Mouse (Mus musculus) spleen, adult 2 months (tissue): ENCODE results near the gene Cacna2d3. TPM values are rescaled to one million over a fixed set of nuclear protein-coding genes. Genes with fewer than 3 reads are reported as not detected.

ENCODE experiments used
- DNase-seq, 2 experiments: peaks; one replicate each; pipeline versions ENCODE4 v3.0.0 to v3.0.0-alpha.2; 2012 to 2021; ENCODE audit warnings: low spot score in 2 of 2, low read depth in 1 of 2
- H3K27ac ChIP-seq: fragments of 200-500 bp; 2 replicates; pipeline ENCODE4 v1.5.1; 2012; ENCODE audit warnings: low read length, inconsistent platforms; ENCODE audit not compliant: insufficient read depth
- H3K27me3 ChIP-seq: fragments of 200-500 bp; 2 replicates; pipeline ENCODE4 v1.6.1; 2012; ENCODE audit warnings: mild to moderate bottlenecking, moderate library complexity, low read length, inconsistent platforms; ENCODE audit not compliant: control insufficient read depth, insufficient read depth
- H3K36me3 ChIP-seq: fragments of 200-500 bp; 2 replicates; pipeline ENCODE4 v1.6.1; 2012; ENCODE audit warnings: mild to moderate bottlenecking, low read length, inconsistent platforms; ENCODE audit not compliant: control insufficient read depth, insufficient read depth
- H3K4me1 ChIP-seq: fragments of 200-500 bp; 2 replicates; pipeline ENCODE4 v1.6.1; 2011; ENCODE audit warnings: inconsistent platforms; ENCODE audit not compliant: control insufficient read depth, insufficient read depth, insufficient read length
- H3K4me3 ChIP-seq: fragments of 200-500 bp; 2 replicates; pipeline ENCODE4 v1.5.1; 2011; ENCODE audit warnings: mild to moderate bottlenecking, inconsistent platforms; ENCODE audit not compliant: insufficient read depth, insufficient read length; ENCODE audit errors: extremely low read depth
- CTCF ChIP-seq: fragments of 200-500 bp; IDR thresholded peaks from 2 replicates; pipeline ENCODE4 v1.5.1; 2011; ENCODE audit warnings: mild to moderate bottlenecking, inconsistent platforms; ENCODE audit not compliant: insufficient read depth, insufficient read length, insufficient replicate concordance; ENCODE audit errors: extremely low read depth
- POLR2A ChIP-seq: fragments of 200-500 bp; IDR thresholded peaks from 2 replicates; pipeline ENCODE4 v1.6.1; 2011; ENCODE audit warnings: low read depth, low read length, inconsistent platforms
- WGBS: fragments of 180-500 bp; shearing (Covaris S2); methylation state at CpG from one replicate; pipeline ENCODE4 v1.1.7; 2018; 5-methylcytosine and 5-hydroxymethylcytosine counted together
- polyA plus RNA-seq: library from polyadenylated mRNA; depleted of rRNA; stranded (reverse); fragments of >200 nt; gene quantifications from 2 replicates; pipeline ENCODE4 v1.2.3, GENCODE M21; 2012

The Cacna2d3 gene
- polyA plus RNA-seq, 1 experiment = 0.19 TPM

DNA sequence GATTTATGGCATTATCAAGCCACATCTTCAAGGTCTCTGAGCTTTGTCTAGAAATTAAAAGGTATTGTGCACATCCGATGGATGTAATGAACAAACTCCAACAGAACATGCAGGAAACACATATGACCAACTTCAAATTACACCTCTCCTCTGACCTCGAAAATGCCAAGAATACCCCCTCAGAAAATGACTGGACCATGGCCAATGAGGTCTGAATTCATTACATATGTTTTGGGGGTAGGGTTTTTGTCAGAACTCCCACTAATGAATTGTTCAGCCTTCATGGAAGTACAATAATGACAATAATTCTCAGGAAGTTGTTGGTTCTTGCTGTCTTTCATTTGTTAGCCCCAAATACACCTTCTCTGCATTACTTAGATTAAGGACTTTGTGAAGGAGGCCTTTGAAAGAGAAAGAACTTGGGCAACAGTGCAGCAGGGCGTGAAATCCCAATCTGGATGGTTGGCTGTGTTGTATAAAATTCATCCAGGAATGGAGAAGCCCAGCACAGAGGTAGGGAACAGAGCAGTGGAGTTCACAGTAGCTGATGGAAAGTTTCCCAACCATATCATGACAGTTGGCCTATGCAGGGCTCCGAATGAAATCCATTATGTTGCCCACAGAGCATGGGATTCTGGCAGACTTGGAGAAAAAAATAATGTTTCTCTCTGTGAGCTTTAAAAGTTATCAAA lies 499.3 kb downstream of the Cacna2d3 start:
- no peaks in the 10 kb centered on the region for H3K27me3 ChIP-seq
- no peak overlapping the region for H3K4me3 ChIP-seq
- 73% methylated on average over 4 of the region's 4 CpGs for WGBS
- no peaks in the 10 kb centered on the region for H3K36me3 ChIP-seq
- no peak for TF ChIP-seq CTCF
- TF ChIP-seq POLR2A = no peak
- no peak for DNase-seq
- no peaks in the 10 kb centered on the region for H3K4me1 ChIP-seq
- H3K27ac ChIP-seq = no peak overlapping the region

DNA sequence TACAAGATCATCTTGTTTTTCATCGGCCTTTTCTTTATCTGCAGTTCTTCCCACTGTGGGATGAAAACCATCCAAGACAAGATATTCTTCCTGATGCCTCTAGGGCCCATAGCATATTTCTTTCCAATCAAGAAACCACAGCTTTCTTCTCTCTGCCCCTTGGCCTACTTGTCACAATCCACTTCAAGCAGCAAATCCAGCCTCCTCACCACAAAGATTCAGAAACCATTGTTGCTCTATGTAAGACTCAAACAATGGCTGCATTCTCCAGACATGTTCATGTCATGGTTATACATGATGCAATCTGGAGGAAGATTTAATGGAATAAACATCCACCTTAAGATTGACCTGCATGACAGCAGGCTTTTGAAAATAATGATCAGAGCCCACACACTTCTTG lies 505.6 kb downstream of the Cacna2d3 start:
- no peak for DNase-seq
- H3K4me3 ChIP-seq = no peak overlapping the region
- H3K27me3 ChIP-seq = no peaks in the 10 kb centered on the region
- WGBS = 90% methylated on average over 1 of the region's 1 CpGs
- TF ChIP-seq POLR2A (no peak), CTCF (no peak)
- H3K27ac ChIP-seq = no peak overlapping the region
- H3K36me3 ChIP-seq = no peaks in the 10 kb centered on the region
- no peaks in the 10 kb centered on the region for H3K4me1 ChIP-seq

DNA sequence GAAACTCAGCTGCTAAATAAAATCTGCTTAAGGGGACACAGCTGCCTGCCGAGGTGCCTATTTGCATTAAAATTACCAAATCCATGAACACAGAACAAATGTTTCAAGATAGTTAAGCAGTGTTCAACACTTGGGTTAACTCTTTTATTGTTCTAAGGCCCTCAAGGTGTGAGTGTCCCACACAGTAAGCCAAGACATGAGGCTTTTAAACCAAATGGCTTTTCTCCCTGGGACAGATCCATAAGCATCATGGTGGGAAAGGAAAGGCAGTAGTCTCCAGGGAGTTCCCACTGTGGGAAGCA lies 516.7 kb downstream of the Cacna2d3 start:
- 84% methylated on average over 1 of the region's 1 CpGs for WGBS
- no peak for DNase-seq
- Histone ChIP-seq H3K27me3 (no peaks in the 10 kb centered on the region), H3K4me1 (no peaks in the 10 kb centered on the region), H3K4me3 (no peak overlapping the region), H3K27ac (no peak overlapping the region), H3K36me3 (no peaks in the 10 kb centered on the region)
- TF ChIP-seq CTCF (no peak), POLR2A (no peak)

DNA sequence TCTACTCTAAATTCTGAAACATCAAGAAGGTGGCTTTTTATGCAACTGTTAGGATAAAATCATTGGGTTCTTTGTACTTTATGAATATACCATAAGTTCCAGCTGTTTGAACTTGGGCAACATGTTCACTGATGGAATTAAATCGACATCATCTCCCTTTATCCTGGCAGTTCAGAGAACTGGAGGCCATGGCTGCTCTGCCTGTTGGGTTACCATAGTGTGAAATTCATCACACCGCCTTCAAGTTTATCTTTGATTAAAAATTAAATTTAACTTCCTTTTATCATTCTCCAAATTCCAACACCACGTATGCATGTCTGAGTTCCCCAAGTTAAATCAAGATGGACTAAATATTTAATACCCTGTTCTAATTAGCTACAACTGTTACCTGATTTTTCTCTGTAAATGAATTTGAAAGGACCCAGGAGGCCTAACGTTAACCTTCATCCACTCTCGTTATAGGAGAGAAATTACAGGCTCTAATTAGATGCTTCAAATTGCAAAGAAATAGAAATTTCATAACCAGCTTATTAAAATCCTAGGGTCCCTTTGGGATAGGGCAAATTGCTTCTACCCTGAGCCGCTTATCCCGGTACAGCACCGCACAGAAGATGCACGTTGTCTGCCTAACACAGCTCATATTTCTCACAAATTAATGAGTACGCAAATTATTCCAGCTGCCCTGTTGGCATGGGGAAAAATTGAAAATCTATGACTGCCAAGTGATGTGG lies 517.3 kb downstream of the Cacna2d3 start:
- no peak overlapping the region for H3K27ac ChIP-seq
- no peaks in the 10 kb centered on the region for H3K36me3 ChIP-seq
- H3K4me1 ChIP-seq = no peaks in the 10 kb centered on the region
- TF ChIP-seq POLR2A (no peak), CTCF (no peak)
- no peak for DNase-seq
- WGBS = 86% methylated on average over 10 of the region's 10 CpGs
- H3K4me3 ChIP-seq = no peak overlapping the region
- H3K27me3 ChIP-seq = no peaks in the 10 kb centered on the region

DNA sequence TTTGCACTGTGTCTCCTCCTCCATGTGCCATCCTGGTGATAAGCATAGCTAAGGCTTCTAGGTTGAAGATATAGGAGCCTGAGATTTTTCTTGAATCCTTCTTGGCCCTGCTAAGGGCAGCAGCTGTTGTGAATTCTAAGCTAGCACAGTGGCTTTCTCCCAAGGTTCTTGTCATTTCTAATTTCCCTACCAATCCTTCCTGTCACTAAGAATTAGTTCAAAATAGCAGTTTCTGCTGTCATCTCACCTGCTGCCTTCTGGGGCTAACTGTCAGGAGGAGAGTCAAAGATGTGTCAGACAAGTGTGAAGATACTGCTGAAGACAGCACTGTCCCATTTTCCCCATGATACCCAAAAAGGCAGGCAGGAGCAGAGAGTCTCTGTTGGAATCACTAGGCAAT lies 525.5 kb downstream of the Cacna2d3 start:
- Histone ChIP-seq H3K27me3 (no peaks in the 10 kb centered on the region), H3K4me1 (no peaks in the 10 kb centered on the region), H3K36me3 (no peaks in the 10 kb centered on the region), H3K4me3 (no peak overlapping the region), H3K27ac (no peak overlapping the region)
- TF ChIP-seq POLR2A (no peak), CTCF (no peak)
- DNase-seq = no peak

DNA sequence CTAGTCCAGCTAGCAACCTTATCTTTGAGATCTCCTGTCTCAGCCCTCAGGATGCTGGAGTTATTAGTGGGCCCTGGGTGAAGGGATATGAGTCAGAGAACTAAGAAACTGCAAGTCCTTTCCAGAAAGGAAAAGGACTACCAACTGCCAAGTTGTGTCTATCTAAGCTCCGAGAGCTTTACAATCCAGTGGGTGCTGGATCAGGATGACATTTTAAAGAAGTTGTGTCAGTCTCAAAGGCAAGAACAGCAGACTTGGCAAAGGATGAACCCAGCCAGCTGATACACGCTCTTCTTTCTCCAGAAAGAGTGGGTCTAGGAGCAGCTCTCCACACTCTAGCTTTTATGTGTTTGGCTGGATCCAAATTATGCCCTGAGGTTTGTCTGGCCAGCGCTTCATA lies 530.2 kb downstream of the Cacna2d3 start:
- TF ChIP-seq CTCF (no peak), POLR2A (no peak)
- H3K4me1 ChIP-seq = no peaks in the 10 kb centered on the region
- WGBS = 81% methylated on average over 3 of the region's 3 CpGs
- no peak overlapping the region for H3K27ac ChIP-seq
- DNase-seq = no peak
- H3K36me3 ChIP-seq = no peaks in the 10 kb centered on the region
- H3K4me3 ChIP-seq = no peak overlapping the region
- H3K27me3 ChIP-seq = no peaks in the 10 kb centered on the region

DNA sequence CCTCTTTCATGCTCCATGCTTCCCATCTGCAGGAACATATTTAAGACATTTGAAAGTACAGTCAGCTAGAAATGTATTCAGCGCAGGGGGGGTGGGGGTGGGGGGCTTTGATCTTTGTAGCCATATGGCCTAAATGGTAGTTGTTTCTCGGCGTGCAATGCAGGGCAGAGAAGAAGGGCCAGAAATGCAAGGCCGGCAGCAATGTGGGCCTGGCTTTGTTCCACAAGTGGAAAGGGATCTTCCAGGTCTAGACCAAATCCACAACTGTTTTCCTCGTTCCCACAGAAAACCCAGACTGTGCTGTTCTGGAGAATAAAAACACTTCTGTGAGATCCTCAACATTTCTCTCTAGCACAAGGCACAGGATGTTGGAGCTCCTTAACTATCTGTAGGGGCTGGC lies 537.9 kb downstream of the Cacna2d3 start:
- Histone ChIP-seq H3K4me3 (no peak overlapping the region), H3K4me1 (no peaks in the 10 kb centered on the region), H3K36me3 (no peaks in the 10 kb centered on the region), H3K27me3 (no peaks in the 10 kb centered on the region), H3K27ac (no peak overlapping the region)
- WGBS = 88% methylated on average over 5 of the region's 5 CpGs
- TF ChIP-seq CTCF (no peak), POLR2A (no peak)
- no peak for DNase-seq
